Mouse (Mus musculus): ENCODE results near the gene Eif4g1.

The Eif4g1 gene

GRCm38 (mm10) chr16:20672965-20673705 is 5.0 kb downstream of the Eif4g1 start:
- DNase-seq (ENCODE audit: low read depth, low spot score): peak; percentile 33

- DNase-seq (ENCODE audit: low read depth, low spot score): peak; percentile 29
Measured at GRCm38 (mm10) chr16:20673706-20674303, 5.7 kb downstream of the Eif4g1 start.

GRCm38 (mm10) chr16:20675213-20675612 is 7.1 kb downstream of the Eif4g1 start:
- no peak for DNase-seq (ENCODE audit: low read depth, low spot score)

GRCm38 (mm10) chr16:20676702-20677101 is 8.6 kb downstream of the Eif4g1 start:
- DNase-seq (ENCODE audit: low read depth, low spot score): peak; percentile 38

- DNase-seq (ENCODE audit: low read depth, low spot score): no peak
Measured at GRCm38 (mm10) chr16:20677380-20677779, 9.3 kb downstream of the Eif4g1 start.

- no peak for DNase-seq (ENCODE audit: low read depth, low spot score)
Measured at GRCm38 (mm10) chr16:20677974-20678675, 10.0 kb downstream of the Eif4g1 start.

GRCm38 (mm10) chr16:20690774-20691173 is 22.7 kb downstream of the Eif4g1 start:
- DNase-seq (ENCODE audit: low read depth, low spot score): no peak

- DNase-seq (ENCODE audit: low read depth, low spot score): no peak
Measured at GRCm38 (mm10) chr16:20691617-20692016, 23.5 kb downstream of the Eif4g1 start.

- DNase-seq (ENCODE audit: low read depth, low spot score): no peak
Measured at GRCm38 (mm10) chr16:20692241-20692965, 24.3 kb downstream of the Eif4g1 start.

- DNase-seq (ENCODE audit: low read depth, low spot score): peak; percentile 84
Measured at GRCm38 (mm10) chr16:20693111-20693701, 25.1 kb downstream of the Eif4g1 start, which contains the start of gene Fam131a. TSS of gene Fam131a (plus strand) at chr16:20693241.

GRCm38 (mm10) chr16:20694781-20695180 is 26.7 kb downstream of the Eif4g1 start:
- no peak for DNase-seq (ENCODE audit: low read depth, low spot score)

- peak; percentile 60 for DNase-seq (ENCODE audit: low read depth, low spot score)
Measured at GRCm38 (mm10) chr16:20695622-20696323, 27.7 kb downstream of the Eif4g1 start.

GRCm38 (mm10) chr16:20699266-20699665 is 31.2 kb downstream of the Eif4g1 start:
- no peak for DNase-seq (ENCODE audit: low read depth, low spot score)

GRCm38 (mm10) chr16:20700036-20700435 is 31.9 kb downstream of the Eif4g1 start:
- DNase-seq (ENCODE audit: low read depth, low spot score): no peak

- DNase-seq (ENCODE audit: low read depth, low spot score): no peak
Measured at GRCm38 (mm10) chr16:20701316-20701715, 33.2 kb downstream of the Eif4g1 start.

- DNase-seq (ENCODE audit: low read depth, low spot score): no peak
Measured at GRCm38 (mm10) chr16:20701729-20702521, 33.8 kb downstream of the Eif4g1 start.

GRCm38 (mm10) chr16:20702522-20702893 is 34.4 kb downstream of the Eif4g1 start:
- DNase-seq (ENCODE audit: low read depth, low spot score): peak; percentile 52

- no peak for DNase-seq (ENCODE audit: low read depth, low spot score)
Measured at GRCm38 (mm10) chr16:20703071-20703470, 35.0 kb downstream of the Eif4g1 start.

GRCm38 (mm10) chr16:20703699-20704400 is 35.7 kb downstream of the Eif4g1 start:
- no peak for DNase-seq (ENCODE audit: low read depth, low spot score)

All from CD4-positive, CD25-positive, alpha-beta regulatory T cell, adult 2 months (primary cell).